8 mouse cellular contexts compared by ENCODE assay signal in genomic region chr5:142902506-142903314, GRCm38 (mm10). TPM values are rescaled to one million over a fixed set of nuclear protein-coding genes. Genes with fewer than 3 reads are reported as not detected.
DNase-seq lines count a peak whose midpoint lies in the region; ATAC-seq and TF ChIP-seq lines count a peak whose summit lies in the region.

No protein-coding gene starts in this region.

- ATAC-seq in kidney, embryonic 15.5 days (replicated peaks; ENCODE audit: low FRiP score), result no peak
- ATAC-seq in hindbrain, embryonic 11.5 days (ENCODE audit: low FRiP score), result no peak
- no peak for ATAC-seq in midbrain, postnatal 0 days (ENCODE audit: low FRiP score)
- ATAC-seq in megakaryocyte-erythroid progenitor cell, adult 5-6 weeks (replicated peaks; ENCODE audit: low FRiP score, low TSS enrichment, poor library complexity, severe bottlenecking), result no peak

- H3K36me3 ChIP-seq in kidney, embryonic 15.5 days, result peaks cover 70% of the 10 kb centered on the region
- H3K36me3 ChIP-seq in hindbrain, embryonic 11.5 days (ENCODE audit: control insufficient read depth, insufficient read depth, low read length), result peaks cover 24% of the 10 kb centered on the region
- peaks cover 49% of the 10 kb centered on the region for H3K36me3 ChIP-seq in midbrain, postnatal 0 days (ENCODE audit: insufficient read depth, low read length)

- peak overlapping the region; percentile 100 for H3K27ac ChIP-seq in kidney, embryonic 15.5 days
- 0 out of 2 replicates have a peak overlapping the region, but pooled peaks have one; percentile 3 for H3K27ac ChIP-seq in bone marrow, adult 2 months (ENCODE audit: control insufficient read depth, insufficient read depth, low read depth, low read length, poor library complexity)
- H3K27ac ChIP-seq in hindbrain, embryonic 11.5 days (ENCODE audit: low read depth, low read length), result 0 out of 2 replicates have a peak overlapping the region, but pooled peaks have one; percentile 30
- peak overlapping the region; percentile 9 for H3K27ac ChIP-seq in midbrain, postnatal 0 days (ENCODE audit: low read depth, low read length)

- peak overlapping the region; percentile 34; the same call in 1 of the 2 replicates for H3K4me2 ChIP-seq in kidney, embryonic 15.5 days
- no peak overlapping the region for H3K4me2 ChIP-seq in hindbrain, embryonic 11.5 days (replicated peaks; ENCODE audit: low read depth, low read length)
- peak overlapping the region; percentile 35; the same call in 1 of the 2 replicates for H3K4me2 ChIP-seq in midbrain, postnatal 0 days (ENCODE audit: low read depth, low read length, poor library complexity, severe bottlenecking)

- peaks cover 42% of the 10 kb centered on the region for H3K4me1 ChIP-seq in kidney, embryonic 15.5 days
- peaks cover 1% of the 10 kb centered on the region; the same call in 1 of the 2 replicates for H3K4me1 ChIP-seq in bone marrow, adult 2 months (ENCODE audit: control insufficient read depth, insufficient read depth, low read length)
- peaks cover 6% of the 10 kb centered on the region; the same call in 1 of the 2 replicates for H3K4me1 ChIP-seq in hindbrain, embryonic 11.5 days (replicated peaks; ENCODE audit: control insufficient read depth, insufficient read depth, low read length)
- peaks cover 12% of the 10 kb centered on the region; the same call in 1 of the 2 replicates for H3K4me1 ChIP-seq in midbrain, postnatal 0 days (ENCODE audit: insufficient read depth, low read length)

- no peak for TF ChIP-seq CTCF in bone marrow, adult 2 months (IDR thresholded peaks at IDR 0.05; ENCODE audit: control insufficient read depth, insufficient read depth, low read length)
- no peak for TF ChIP-seq CTCF in midbrain, postnatal 0 days (IDR thresholded peaks at IDR 0.05)

- H3K9ac ChIP-seq in kidney, embryonic 15.5 days, result no peak overlapping the region
- H3K9ac ChIP-seq in hindbrain, embryonic 11.5 days (ENCODE audit: low read depth, low read length), result no peak overlapping the region
- H3K9ac ChIP-seq in midbrain, postnatal 0 days (replicated peaks; ENCODE audit: low read length, poor library complexity, severe bottlenecking), result no peak overlapping the region

- WGBS in kidney, embryonic 15.5 days, result 54% methylated on average over 5 of the region's 5 CpGs
- WGBS in bone marrow, adult 2 months, result 69% methylated on average over 5 of the region's 5 CpGs
- WGBS in hindbrain, embryonic 11.5 days, result 57% methylated on average over 5 of the region's 5 CpGs
- 66% methylated on average over 5 of the region's 5 CpGs for WGBS in midbrain, postnatal 0 days

- no peaks in the 10 kb centered on the region for H3K9me3 ChIP-seq in kidney, embryonic 15.5 days (replicated peaks)
- no peaks in the 10 kb centered on the region for H3K9me3 ChIP-seq in hindbrain, embryonic 11.5 days (ENCODE audit: control insufficient read depth, low read length)
- H3K9me3 ChIP-seq in midbrain, postnatal 0 days (ENCODE audit: low read length), result no peaks in the 10 kb centered on the region

- DNase-seq in kidney, postnatal 36 days, result no peak
- DNase-seq in hindbrain, embryonic 11.5 days (ENCODE audit: low spot score), result peak; percentile 62
- DNase-seq in midbrain, postnatal 0 days (ENCODE audit: low spot score), result no peak
- DNase-seq in layer of hippocampus, postnatal 14 days (ENCODE audit: low spot score in 2 of 2), result no peak
- DNase-seq in left cerebral cortex, adult 18-20 months (ENCODE audit: low spot score in 2 of 2), result no peak

- H3K27me3 ChIP-seq in kidney, embryonic 15.5 days, result no peaks in the 10 kb centered on the region
- no peaks in the 10 kb centered on the region for H3K27me3 ChIP-seq in hindbrain, embryonic 11.5 days (ENCODE audit: control insufficient read depth, insufficient read depth, low read length)
- no peaks in the 10 kb centered on the region for H3K27me3 ChIP-seq in midbrain, postnatal 0 days (ENCODE audit: insufficient read depth, low read length)

- no peak for TF ChIP-seq POLR2A in bone marrow, adult 2 months (IDR thresholded peaks at IDR 0.05; ENCODE audit: borderline replicate concordance, control insufficient read depth, low read depth, low read length)

- H3K4me3 ChIP-seq in kidney, embryonic 15.5 days (replicated peaks), result peak overlapping the region; percentile 8; the same call in 1 of the 2 replicates
- H3K4me3 ChIP-seq in bone marrow, adult 2 months (replicated peaks; ENCODE audit: control insufficient read depth, low read depth, low read length), result peak overlapping the region; percentile 22
- no peak overlapping the region for H3K4me3 ChIP-seq in hindbrain, embryonic 11.5 days (ENCODE audit: low read depth, low read length)
- H3K4me3 ChIP-seq in midbrain, postnatal 0 days (ENCODE audit: low read depth, low read length), result no peak overlapping the region

RNA-seq across cellular contexts. Expression of gene Actb, which starts 3.8 kb away (rescaled TPM):
- 14,718 and 15,443 TPM in 2 replicates for polyA plus RNA-seq in kidney, embryonic 15.5 days (2015; fragmentation: Nextera tagmentation; extraction: Ambion mirVana)
- 3,846 and 7,097 TPM in 2 replicates for polyA plus RNA-seq in bone marrow, adult 2 months (2011; ENCODE audit: insufficient read depth, insufficient read length, low replicate concordance, missing spikeins)
- polyA plus RNA-seq in hindbrain, embryonic 11.5 days (2014; fragmentation: Nextera tagmentation; extraction: Ambion mirVana), result 15,671 and 16,656 TPM in 2 replicates
- 5,191 and 5,200 TPM in 2 replicates for total RNA-seq in midbrain, postnatal 0 days (2014; rRNA removed)
- 15,915 and 17,004 TPM in 2 replicates for polyA plus RNA-seq in midbrain, postnatal 0 days (2015; fragmentation: Nextera tagmentation; extraction: Ambion mirVana)
- total RNA-seq in megakaryocyte-erythroid progenitor cell, adult 5-6 weeks (2014; fragmentation: Nextera tagmentation), result 1,959 and 3,523 TPM in 2 replicates
- 1,717 and 2,932 TPM in 2 replicates for total RNA-seq in megakaryocyte-erythroid progenitor cell, adult 5-6 weeks (2017)
- 1,000 to 10,000 TPM; 3,650 to 3,993 TPM for total RNA-seq in layer of hippocampus, postnatal 14 days (2021)
- total RNA-seq in left cerebral cortex, adult 18-20 months (2021), result 1,000 to 10,000 TPM; 2,346 to 2,379 TPM

RNA-seq across cellular contexts. Expression of gene Fbxl18, which starts 7.5 kb away (rescaled TPM):
- polyA plus RNA-seq in kidney, embryonic 15.5 days (2015; fragmentation: Nextera tagmentation; extraction: Ambion mirVana), result 16.7 and 17.8 TPM in 2 replicates
- polyA plus RNA-seq in bone marrow, adult 2 months (2011; ENCODE audit: insufficient read depth, insufficient read length, low replicate concordance, missing spikeins), result 4.6 and 10.8 TPM in 2 replicates
- polyA plus RNA-seq in hindbrain, embryonic 11.5 days (2014; fragmentation: Nextera tagmentation; extraction: Ambion mirVana), result 12.1 and 14.5 TPM in 2 replicates
- 52.8 and 67.5 TPM in 2 replicates for total RNA-seq in midbrain, postnatal 0 days (2014; rRNA removed)
- polyA plus RNA-seq in midbrain, postnatal 0 days (2015; fragmentation: Nextera tagmentation; extraction: Ambion mirVana), result 25.5 and 27.5 TPM in 2 replicates
- total RNA-seq in megakaryocyte-erythroid progenitor cell, adult 5-6 weeks (2014; fragmentation: Nextera tagmentation), result 7.7 and 7.8 TPM in 2 replicates
- 1.4 and 3.9 TPM in 2 replicates for total RNA-seq in megakaryocyte-erythroid progenitor cell, adult 5-6 weeks (2017)
- total RNA-seq in layer of hippocampus, postnatal 14 days (2021), result 10 to 100 TPM; 43.1 to 46.7 TPM
- 10 to 100 TPM; 28.7 to 28.8 TPM for total RNA-seq in left cerebral cortex, adult 18-20 months (2021)

RNA-seq across cellular contexts. Expression of gene Fscn1, which starts 57.4 kb away (rescaled TPM):
- polyA plus RNA-seq in kidney, embryonic 15.5 days (2015; fragmentation: Nextera tagmentation; extraction: Ambion mirVana), result 320 and 348 TPM in 2 replicates
- polyA plus RNA-seq in bone marrow, adult 2 months (2011; ENCODE audit: insufficient read depth, insufficient read length, low replicate concordance, missing spikeins), result 6.4 and 15.2 TPM in 2 replicates
- 570 and 615 TPM in 2 replicates for polyA plus RNA-seq in hindbrain, embryonic 11.5 days (2014; fragmentation: Nextera tagmentation; extraction: Ambion mirVana)
- total RNA-seq in midbrain, postnatal 0 days (2014; rRNA removed), result 536 and 616 TPM in 2 replicates
- polyA plus RNA-seq in midbrain, postnatal 0 days (2015; fragmentation: Nextera tagmentation; extraction: Ambion mirVana), result 485 and 504 TPM in 2 replicates
- total RNA-seq in megakaryocyte-erythroid progenitor cell, adult 5-6 weeks (2014; fragmentation: Nextera tagmentation), result 0.17 TPM in 1 of 2 replicates, not detected in the other
- total RNA-seq in megakaryocyte-erythroid progenitor cell, adult 5-6 weeks (2017), result 0.11 TPM in 1 of 2 replicates, not detected in the other
- total RNA-seq in layer of hippocampus, postnatal 14 days (2021), result 100 to 1,000 TPM; 304 to 311 TPM
- 100 to 1,000 TPM; 280 to 311 TPM for total RNA-seq in left cerebral cortex, adult 18-20 months (2021)

Comparison
In these comparisons a context has a peak if more than half of its experiments do, and no peak if none do; other contexts are left out.
1. H3K27ac ChIP-seq: peak in every context shown above with its lines; median percentile 100 in kidney, embryonic 15.5 days; 30 in hindbrain, embryonic 11.5 days; 9 in midbrain, postnatal 0 days; 3 in bone marrow, adult 2 months.
2. H3K4me3 ChIP-seq: peak in kidney, embryonic 15.5 days (single experiment) and bone marrow, adult 2 months (single experiment); none in hindbrain, embryonic 11.5 days (single experiment) and midbrain, postnatal 0 days (single experiment).
3. RNA of gene Fscn1, which starts 57.4 kb away (total RNA-seq): 536 to 616 TPM in midbrain, postnatal 0 days, 280 to 311 TPM in left cerebral cortex, adult 18-20 months and 304 to 311 TPM in layer of hippocampus, postnatal 14 days; 0.11 to 0.17 TPM in megakaryocyte-erythroid progenitor cell, adult 5-6 weeks; every median in the first group is over 100 times any median in the second.